8 mouse cellular contexts compared by ENCODE assay signal in genomic region chr15:100614996-100615824, GRCm38 (mm10). TPM values are rescaled to one million over a fixed set of nuclear protein-coding genes. Genes with fewer than 3 reads are reported as not detected.
DNase-seq lines count a peak whose midpoint lies in the region; ATAC-seq lines count a peak whose summit lies in the region.

Dazap2 (plus strand) TSS chr15:100615349.

- no peaks in the 10 kb centered on the region for H3K27me3 ChIP-seq in heart, embryonic 14.5 days (ENCODE audit: control insufficient read depth, insufficient read depth, low read length)
- no peaks in the 10 kb centered on the region for H3K27me3 ChIP-seq in liver, embryonic 13.5 days
- H3K27me3 ChIP-seq in stomach, embryonic 16.5 days (ENCODE audit: control insufficient read depth, insufficient read depth, low read length) = no peaks in the 10 kb centered on the region

- peak within 1 kb of the TSS; percentile 97 for H3K9ac ChIP-seq in heart, embryonic 14.5 days (ENCODE audit: low read length)
- peak within 1 kb of the TSS; percentile 95 for H3K9ac ChIP-seq in liver, embryonic 13.5 days
- peak within 1 kb of the TSS; percentile 97 for H3K9ac ChIP-seq in stomach, embryonic 16.5 days (ENCODE audit: low read length)

- H3K9me3 ChIP-seq in heart, embryonic 14.5 days (ENCODE audit: control insufficient read depth, low read length) = no peaks in the 10 kb centered on the region
- H3K9me3 ChIP-seq in liver, embryonic 13.5 days (replicated peaks) = no peaks in the 10 kb centered on the region
- H3K9me3 ChIP-seq in stomach, embryonic 16.5 days (replicated peaks; ENCODE audit: control insufficient read depth, low read length) = no peaks in the 10 kb centered on the region

- H3K4me2 ChIP-seq in heart, embryonic 14.5 days (ENCODE audit: low read length) = peak within 1 kb of the TSS; percentile 78
- H3K4me2 ChIP-seq in liver, embryonic 13.5 days = peak within 1 kb of the TSS; percentile 93
- H3K4me2 ChIP-seq in stomach, embryonic 16.5 days (ENCODE audit: low read depth, low read length) = peak within 1 kb of the TSS; percentile 86

- peak within 1 kb of the TSS; percentile 95 for H3K4me3 ChIP-seq in brown adipose tissue, adult 24 weeks (ENCODE audit: insufficient read depth, low read depth, low read length)
- H3K4me3 ChIP-seq in heart, embryonic 14.5 days (ENCODE audit: control insufficient read depth in 1 of 2, insufficient read depth in 1 of 2, low read depth in 1 of 2, low read length in 2 of 2) = peak within 1 kb of the TSS; percentile 59 to 95
- H3K4me3 ChIP-seq in liver, embryonic 13.5 days (replicated peaks) = peak within 1 kb of the TSS; percentile 95
- peak within 1 kb of the TSS; percentile 89 for H3K4me3 ChIP-seq in stomach, embryonic 16.5 days (replicated peaks; ENCODE audit: low read length)

- under 1% methylated on average over 92 of the region's 99 CpGs for WGBS in heart, embryonic 14.5 days
- under 1% methylated on average over 95 of the region's 99 CpGs for WGBS in liver, embryonic 13.5 days (ENCODE audit: insufficient replicate concordance)
- WGBS in stomach, embryonic 16.5 days = under 1% methylated on average over 91 of the region's 99 CpGs

- DNase-seq in CD4-positive, CD25-positive, alpha-beta regulatory T cell, adult 2 months (ENCODE audit: low read depth, low spot score) = peak; percentile 100
- DNase-seq in fibroblast of lung, adult 2 months (ENCODE audit: low read depth) = peak; percentile 86
- DNase-seq in kidney, postnatal 14 days = peak; percentile 99
- DNase-seq in liver, embryonic 13.5 days = peak; percentile 98
- peak; percentile 99 for DNase-seq in neural tube, embryonic 10.5 days (ENCODE audit: extremely low spot score, low spot score)

- peaks cover 6% of the 10 kb centered on the region for H3K4me1 ChIP-seq in brown adipose tissue, adult 24 weeks (ENCODE audit: control insufficient read depth, insufficient read depth, insufficient read length, low read length)
- H3K4me1 ChIP-seq in heart, embryonic 14.5 days (ENCODE audit: control insufficient read depth in 2 of 2, insufficient read depth in 2 of 2, low read length in 2 of 2) = peaks cover 8 to 16% of the 10 kb centered on the region in 2 experiments
- H3K4me1 ChIP-seq in liver, embryonic 13.5 days (replicated peaks) = peaks cover 39% of the 10 kb centered on the region
- H3K4me1 ChIP-seq in stomach, embryonic 16.5 days (ENCODE audit: control insufficient read depth, insufficient read depth, low read length) = peaks cover 14% of the 10 kb centered on the region

- peaks cover 33% of the 10 kb centered on the region for H3K36me3 ChIP-seq in heart, embryonic 14.5 days (ENCODE audit: control insufficient read depth, insufficient read depth, low read length)
- peaks cover 35% of the 10 kb centered on the region for H3K36me3 ChIP-seq in liver, embryonic 13.5 days
- peaks cover 12% of the 10 kb centered on the region; the same call in 1 of the 2 replicates for H3K36me3 ChIP-seq in stomach, embryonic 16.5 days (ENCODE audit: control insufficient read depth, insufficient read depth, low read length)

- ATAC-seq in heart, embryonic 14.5 days (ENCODE audit: insufficient number of reproducible peaks, insufficient read depth, low FRiP score, low read depth) = peak; percentile 89
- ATAC-seq in liver, embryonic 13.5 days (ENCODE audit: low read depth) = peak; percentile 77
- ATAC-seq in stomach, embryonic 16.5 days (ENCODE audit: insufficient read depth, low FRiP score) = peak; percentile 88

- peak within 1 kb of the TSS; percentile 77 for H3K27ac ChIP-seq in brown adipose tissue, adult 24 weeks (replicated peaks; ENCODE audit: low read depth, low read length)
- H3K27ac ChIP-seq in heart, embryonic 14.5 days (replicated peaks in 1 of 2; ENCODE audit: control insufficient read depth in 1 of 2, insufficient read depth in 1 of 2, low read depth in 2 of 2, low read length in 2 of 2) = peak within 1 kb of the TSS; percentile 82 to 99
- H3K27ac ChIP-seq in liver, embryonic 13.5 days = peak within 1 kb of the TSS; percentile 97
- peak within 1 kb of the TSS; percentile 100 for H3K27ac ChIP-seq in stomach, embryonic 16.5 days (ENCODE audit: low read length)

RNA-seq across cellular contexts. Expression of gene Dazap2, which starts in this region (rescaled TPM):
- polyA plus RNA-seq in brown adipose tissue, adult 24 weeks (2012; ENCODE audit: insufficient read depth, insufficient read length, missing spikeins) = 128 and 130 TPM in 2 replicates
- 253 and 254 TPM in 2 replicates for polyA plus RNA-seq in heart, embryonic 14.5 days (2014; fragmentation: Nextera tagmentation; extraction: Ambion mirVana)
- polyA plus RNA-seq in liver, embryonic 13.5 days (2015; fragmentation: Nextera tagmentation; extraction: Ambion mirVana) = 141 and 173 TPM in 2 replicates
- 194 and 213 TPM in 2 replicates for polyA plus RNA-seq in stomach, embryonic 16.5 days (2015; fragmentation: Nextera tagmentation; extraction: Ambion mirVana)

Comparison
In these comparisons a context has a peak if more than half of its experiments do, and no peak if none do; other contexts are left out.
1. Peak in every context shown above with its lines: DNase-seq, ATAC-seq, H3K4me3 ChIP-seq and H3K27ac ChIP-seq.